Mouse (Mus musculus): ENCODE data around the gene Olfr464. TPM values are rescaled to one million over a fixed set of nuclear protein-coding genes. Genes with fewer than 3 reads are reported as not detected.

The Olfr464 gene
- not detected in 2 replicates for polyA plus RNA-seq (2015; fragmentation: Nextera tagmentation; extraction: Ambion mirVana)

DNA sequence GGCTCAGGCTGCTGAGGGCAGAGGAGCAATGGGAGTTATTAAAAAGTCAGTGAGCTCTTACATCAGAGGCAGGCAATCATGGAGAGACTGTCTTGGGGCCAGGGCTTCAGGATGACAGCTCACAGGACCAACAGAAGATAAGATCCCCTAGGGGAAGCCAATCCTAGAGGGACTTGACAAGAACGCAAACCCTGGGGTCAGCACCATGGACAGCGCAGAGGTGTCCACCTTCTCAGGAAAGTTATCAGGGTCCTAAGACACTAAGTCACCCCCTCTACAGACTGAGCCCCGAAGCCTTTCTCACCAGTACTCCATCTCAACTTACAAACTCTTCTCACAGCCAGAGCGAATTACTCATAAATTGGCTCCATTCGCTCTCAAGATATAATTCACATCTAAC lies at the start of gene Olfr464:
Gene Olfr464, minus strand, starts transcription at position 2 of the 400 bp plus-strand sequence.
- Histone ChIP-seq H3K4me3 (replicated peaks) (no peak within 1 kb of the TSS), H3K36me3 (replicated peaks) (no peaks in the 10 kb centered on the region), H3K4me1 (replicated peaks) (no peaks in the 10 kb centered on the region), H3K4me2 (no peak within 1 kb of the TSS), H3K27me3 (no peaks in the 10 kb centered on the region; the same call in 1 of the 2 replicates), H3K9ac (no peak within 1 kb of the TSS), H3K27ac (replicated peaks) (no peak within 1 kb of the TSS), H3K9me3 (replicated peaks) (no peaks in the 10 kb centered on the region)
- WGBS (ENCODE audit: insufficient replicate concordance) = 22% methylated on average over 5 of the region's 5 CpGs
- no peak for ATAC-seq (ENCODE audit: insufficient read depth)

GRCm38 (mm10) chr11:87968356-87969122 lies 47.8 kb upstream of the Olfr464 start:
- peaks cover 12% of the 10 kb centered on the region for H3K4me1 ChIP-seq (replicated peaks)
- H3K27ac ChIP-seq (replicated peaks) = no peak overlapping the region
- H3K9me3 ChIP-seq (replicated peaks) = no peaks in the 10 kb centered on the region
- ATAC-seq (ENCODE audit: insufficient read depth) = no peak
- H3K4me2 ChIP-seq = peak overlapping the region; percentile 60
- no peak overlapping the region for H3K4me3 ChIP-seq (replicated peaks)
- peaks cover 26% of the 10 kb centered on the region for H3K27me3 ChIP-seq
- H3K36me3 ChIP-seq (replicated peaks) = no peaks in the 10 kb centered on the region
- H3K9ac ChIP-seq = no peak overlapping the region
- WGBS (ENCODE audit: insufficient replicate concordance) = 12% methylated on average over 19 of the region's 20 CpGs

- no peak for ATAC-seq (ENCODE audit: insufficient read depth)
- Histone ChIP-seq H3K4me1 (replicated peaks) (peaks cover 12% of the 10 kb centered on the region), H3K4me3 (replicated peaks) (peak overlapping the region; percentile 25; the same call in 1 of the 2 replicates), H3K36me3 (replicated peaks) (no peaks in the 10 kb centered on the region), H3K27ac (replicated peaks) (no peak overlapping the region), H3K9me3 (replicated peaks) (no peaks in the 10 kb centered on the region), H3K4me2 (peak overlapping the region; percentile 60), H3K27me3 (peaks cover 21% of the 10 kb centered on the region), H3K9ac (no peak overlapping the region)
- 1% methylated on average over 17 of the region's 17 CpGs for WGBS (ENCODE audit: insufficient replicate concordance)
Measured at GRCm38 (mm10) chr11:87967692-87968289, 47.0 kb upstream of the Olfr464 start.

- Histone ChIP-seq H3K9me3 (replicated peaks) (no peaks in the 10 kb centered on the region), H3K4me1 (replicated peaks) (peaks cover 12% of the 10 kb centered on the region), H3K4me2 (no peak overlapping the region), H3K27me3 (peaks cover 20% of the 10 kb centered on the region), H3K9ac (no peak overlapping the region), H3K4me3 (replicated peaks) (no peak overlapping the region), H3K27ac (replicated peaks) (no peak overlapping the region), H3K36me3 (replicated peaks) (no peaks in the 10 kb centered on the region)
- WGBS (ENCODE audit: insufficient replicate concordance) = 37% methylated on average over 10 of the region's 10 CpGs
- ATAC-seq (ENCODE audit: insufficient read depth) = no peak
Measured at GRCm38 (mm10) chr11:87966214-87966613, 45.4 kb upstream of the Olfr464 start.

GRCm38 (mm10) chr11:87965293-87965692 lies 44.5 kb upstream of the Olfr464 start:
- Histone ChIP-seq H3K4me1 (replicated peaks) (peaks cover 12% of the 10 kb centered on the region), H3K4me2 (no peak overlapping the region), H3K36me3 (replicated peaks) (no peaks in the 10 kb centered on the region), H3K4me3 (replicated peaks) (no peak overlapping the region), H3K9me3 (replicated peaks) (no peaks in the 10 kb centered on the region), H3K27ac (replicated peaks) (no peak overlapping the region), H3K9ac (no peak overlapping the region), H3K27me3 (peaks cover 16% of the 10 kb centered on the region)
- ATAC-seq (ENCODE audit: insufficient read depth) = no peak
- 38% methylated on average over 3 of the region's 3 CpGs for WGBS (ENCODE audit: insufficient replicate concordance)

DNA sequence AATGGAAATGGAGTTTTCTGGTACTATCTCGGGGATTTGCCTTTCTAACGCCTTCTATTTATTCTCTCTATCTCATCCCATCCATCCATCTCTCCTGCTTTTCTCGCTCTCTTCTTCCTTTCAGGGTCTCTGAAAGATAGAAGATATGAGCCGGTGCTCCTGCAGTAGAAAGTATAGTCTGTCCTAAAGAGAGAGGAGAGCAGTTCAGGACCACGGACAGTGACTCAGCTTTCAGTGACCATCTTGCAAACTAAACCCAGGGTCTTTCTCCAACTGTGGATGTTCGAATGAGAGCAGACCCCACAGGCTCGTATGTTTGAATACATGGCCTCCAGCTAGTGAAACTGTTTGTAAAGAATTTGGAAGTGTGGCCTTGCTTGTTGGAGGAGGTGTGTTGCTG lies 36.3 kb upstream of the Olfr464 start:
- ATAC-seq (ENCODE audit: insufficient read depth) = no peak
- H3K27ac ChIP-seq (replicated peaks) = no peak overlapping the region
- WGBS (ENCODE audit: insufficient replicate concordance) = 22% methylated on average over 7 of the region's 7 CpGs
- no peaks in the 10 kb centered on the region for H3K4me1 ChIP-seq (replicated peaks)
- no peaks in the 10 kb centered on the region for H3K27me3 ChIP-seq
- H3K36me3 ChIP-seq (replicated peaks) = no peaks in the 10 kb centered on the region
- no peak overlapping the region for H3K4me3 ChIP-seq (replicated peaks)
- H3K9me3 ChIP-seq (replicated peaks) = no peaks in the 10 kb centered on the region
- H3K9ac ChIP-seq = no peak overlapping the region
- H3K4me2 ChIP-seq = no peak overlapping the region

DNA sequence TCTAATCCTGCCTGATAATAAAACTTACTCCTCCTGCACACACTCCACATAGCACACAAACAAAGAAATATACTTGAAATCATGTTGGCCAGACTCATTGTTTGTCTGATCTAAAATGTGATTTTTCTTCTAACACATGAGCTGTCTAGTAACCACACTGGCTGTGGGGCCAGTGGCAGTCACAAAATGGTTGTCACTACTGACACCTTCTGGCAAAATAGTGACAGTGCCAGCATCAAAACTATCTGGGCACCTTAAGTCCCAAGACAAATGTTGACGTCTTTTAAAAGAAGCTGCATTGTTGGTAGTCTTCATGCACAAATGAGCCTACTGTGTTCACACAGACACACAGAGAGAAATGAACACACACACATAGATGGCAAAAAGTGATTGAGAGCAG lies 34.4 kb upstream of the Olfr464 start:
- ATAC-seq (ENCODE audit: insufficient read depth) = no peak
- H3K4me1 ChIP-seq (replicated peaks) = no peaks in the 10 kb centered on the region
- no peaks in the 10 kb centered on the region for H3K27me3 ChIP-seq
- H3K9me3 ChIP-seq (replicated peaks) = no peaks in the 10 kb centered on the region
- H3K4me2 ChIP-seq = no peak overlapping the region
- H3K27ac ChIP-seq (replicated peaks) = no peak overlapping the region
- no peak overlapping the region for H3K9ac ChIP-seq
- no peak overlapping the region for H3K4me3 ChIP-seq (replicated peaks)
- no peaks in the 10 kb centered on the region for H3K36me3 ChIP-seq (replicated peaks)
- WGBS (ENCODE audit: insufficient replicate concordance) = 5% methylated on average over 1 of the region's 1 CpGs

GRCm38 (mm10) chr11:87949990-87950389 lies 29.2 kb upstream of the Olfr464 start:
- WGBS (ENCODE audit: insufficient replicate concordance) = 2% methylated on average over 2 of the region's 2 CpGs
- no peaks in the 10 kb centered on the region; the same call in 1 of the 2 replicates for H3K27me3 ChIP-seq
- H3K4me3 ChIP-seq (replicated peaks) = no peak overlapping the region
- no peaks in the 10 kb centered on the region for H3K36me3 ChIP-seq (replicated peaks)
- no peaks in the 10 kb centered on the region for H3K4me1 ChIP-seq (replicated peaks)
- no peak overlapping the region for H3K27ac ChIP-seq (replicated peaks)
- H3K9ac ChIP-seq = no peak overlapping the region
- ATAC-seq (ENCODE audit: insufficient read depth) = no peak
- no peaks in the 10 kb centered on the region for H3K9me3 ChIP-seq (replicated peaks)
- no peak overlapping the region for H3K4me2 ChIP-seq

DNA sequence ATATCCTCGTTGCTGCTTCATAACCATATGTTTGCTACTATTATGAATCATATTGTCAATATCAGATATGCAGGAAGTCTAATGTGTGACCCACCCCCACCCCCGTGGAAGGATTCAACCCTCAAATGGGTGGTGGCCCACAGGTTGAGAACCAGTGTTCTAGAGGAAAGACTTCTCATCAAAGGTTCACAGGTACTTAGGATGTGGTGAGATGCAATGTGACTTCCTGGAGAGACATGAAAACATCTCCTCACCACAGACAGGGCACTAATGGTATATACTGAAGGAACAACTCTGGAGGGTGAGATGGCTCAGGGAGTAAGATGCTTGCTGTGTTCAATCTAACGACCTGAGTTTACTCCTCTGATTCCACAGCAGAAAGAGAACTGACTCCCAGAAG lies 14.7 kb upstream of the Olfr464 start:
- no peaks in the 10 kb centered on the region for H3K36me3 ChIP-seq (replicated peaks)
- ATAC-seq (ENCODE audit: insufficient read depth) = no peak
- whole genome bisulfite sequencing (ENCODE audit: insufficient replicate concordance) = 39% methylated on average over 3 of the region's 3 CpGs
- H3K4me3 ChIP-seq (replicated peaks) = no peak overlapping the region
- H3K27ac ChIP-seq (replicated peaks) = no peak overlapping the region
- no peak overlapping the region for H3K9ac ChIP-seq
- no peak overlapping the region for H3K4me2 ChIP-seq
- no peaks in the 10 kb centered on the region for H3K27me3 ChIP-seq
- no peaks in the 10 kb centered on the region for H3K9me3 ChIP-seq (replicated peaks)
- no peaks in the 10 kb centered on the region for H3K4me1 ChIP-seq (replicated peaks)

- no peaks in the 10 kb centered on the region for H3K4me1 ChIP-seq (replicated peaks)
- 45% methylated on average over 2 of the region's 2 CpGs for whole genome bisulfite sequencing (ENCODE audit: insufficient replicate concordance)
- no peak overlapping the region for H3K4me2 ChIP-seq
- no peak overlapping the region for H3K27ac ChIP-seq (replicated peaks)
- no peaks in the 10 kb centered on the region for H3K9me3 ChIP-seq (replicated peaks)
- ATAC-seq (ENCODE audit: insufficient read depth) = no peak
- H3K36me3 ChIP-seq (replicated peaks) = no peaks in the 10 kb centered on the region
- H3K4me3 ChIP-seq (replicated peaks) = no peak overlapping the region
- no peaks in the 10 kb centered on the region for H3K27me3 ChIP-seq
- no peak overlapping the region for H3K9ac ChIP-seq
Measured at GRCm38 (mm10) chr11:87933731-87934130, 13.0 kb upstream of the Olfr464 start.

DNA sequence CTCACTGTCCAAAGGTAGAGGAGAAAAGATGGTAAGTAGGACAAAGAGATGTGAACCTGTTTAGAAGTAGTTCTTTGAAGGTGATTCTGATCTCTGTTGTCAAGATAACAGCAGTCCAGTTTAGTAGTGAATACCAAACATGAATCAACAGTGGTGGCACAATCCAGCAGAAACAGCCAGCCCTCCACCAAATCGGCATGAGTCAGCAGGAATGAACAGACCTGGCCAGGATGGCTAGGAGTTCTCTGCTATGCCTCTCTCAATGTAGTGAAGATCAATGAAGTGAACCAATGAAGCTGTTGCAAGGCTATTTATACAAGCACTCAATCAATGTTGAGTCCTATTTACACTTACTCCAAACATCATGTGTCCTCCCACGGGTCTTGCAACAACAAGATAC lies 9.6 kb upstream of the Olfr464 start:
- 60% methylated on average over 2 of the region's 2 CpGs for WGBS (ENCODE audit: insufficient replicate concordance)

More for the DNA sequence above, 9.6 kb upstream of the Olfr464 start:
- H3K9ac ChIP-seq = no peak overlapping the region
- H3K9me3 ChIP-seq (replicated peaks) = no peaks in the 10 kb centered on the region
- H3K4me2 ChIP-seq = no peak overlapping the region
- no peaks in the 10 kb centered on the region for H3K36me3 ChIP-seq (replicated peaks)
- no peaks in the 10 kb centered on the region for H3K4me1 ChIP-seq (replicated peaks)
- no peak overlapping the region for H3K4me3 ChIP-seq (replicated peaks)
- no peak overlapping the region for H3K27ac ChIP-seq (replicated peaks)
- ATAC-seq (ENCODE audit: insufficient read depth) = no peak
- H3K27me3 ChIP-seq = no peaks in the 10 kb centered on the region

All from liver, embryonic 15.5 days (tissue).